Mouse (Mus musculus): ENCODE data around the gene Rasl12.

Gene Rasl12

GRCm38 (mm10) chr9:65428003-65428402 is 29.7 kb downstream of the Rasl12 start:
- in situ Hi-C loops (cut with MboI; ENCODE audit: low pct_unique_long_range_greater_than_20kb in 1 of 2, low sequenced_read_pairs in 2 of 2, unreplicated experiment in 1 of 2) = no loop called here

DNA sequence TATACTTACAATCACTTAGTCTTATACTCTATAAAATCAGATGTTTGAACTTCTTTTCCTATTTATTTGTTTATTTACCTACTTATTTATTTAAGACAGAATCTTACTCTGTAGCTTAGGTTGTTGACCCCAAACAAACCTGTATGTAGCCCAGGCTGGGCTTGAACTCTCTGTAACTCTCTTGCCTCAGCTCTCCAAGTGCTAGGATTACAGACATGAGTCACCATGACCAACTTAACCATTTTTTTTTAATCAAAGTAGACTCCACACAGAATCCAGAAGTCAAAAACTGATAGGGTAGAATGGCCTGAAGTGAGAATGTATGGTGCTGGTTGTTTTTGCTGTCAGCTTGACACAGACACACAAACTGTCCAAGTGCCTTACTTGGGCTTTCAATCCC is 32.1 kb downstream of the Rasl12 start:
- in situ Hi-C loops (cut with MboI; ENCODE audit: low pct_unique_long_range_greater_than_20kb in 1 of 2, low sequenced_read_pairs in 2 of 2, unreplicated experiment in 1 of 2) = no loop called here

- in situ Hi-C loops (cut with MboI; ENCODE audit: low pct_unique_long_range_greater_than_20kb in 1 of 2, low sequenced_read_pairs in 2 of 2, unreplicated experiment in 1 of 2) = no loop called here
Observed at GRCm38 (mm10) chr9:65430921-65431320, 32.6 kb downstream of the Rasl12 start.

DNA sequence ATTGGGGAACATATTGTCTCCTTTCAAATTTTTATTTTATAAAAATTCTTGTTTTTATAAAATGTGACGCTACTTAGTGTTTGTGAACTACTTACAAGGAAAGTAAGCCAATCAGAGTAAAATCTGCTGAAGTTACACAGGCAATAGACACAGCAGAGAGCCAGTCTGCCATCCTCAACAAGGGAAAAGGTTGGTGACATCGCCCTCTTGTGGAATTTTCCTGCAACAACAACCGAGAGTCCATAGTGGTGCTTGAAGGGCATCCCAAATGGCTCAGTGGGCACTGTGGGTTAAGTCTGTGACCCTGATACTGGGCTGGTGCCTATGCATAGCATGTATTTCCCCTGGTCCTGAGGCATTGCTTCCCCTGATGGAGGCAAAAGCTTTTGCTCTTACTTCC is 33.9 kb downstream of the Rasl12 start:
- in situ Hi-C loops (cut with MboI; ENCODE audit: low pct_unique_long_range_greater_than_20kb in 1 of 2, low sequenced_read_pairs in 2 of 2, unreplicated experiment in 1 of 2) = no loop called here

DNA sequence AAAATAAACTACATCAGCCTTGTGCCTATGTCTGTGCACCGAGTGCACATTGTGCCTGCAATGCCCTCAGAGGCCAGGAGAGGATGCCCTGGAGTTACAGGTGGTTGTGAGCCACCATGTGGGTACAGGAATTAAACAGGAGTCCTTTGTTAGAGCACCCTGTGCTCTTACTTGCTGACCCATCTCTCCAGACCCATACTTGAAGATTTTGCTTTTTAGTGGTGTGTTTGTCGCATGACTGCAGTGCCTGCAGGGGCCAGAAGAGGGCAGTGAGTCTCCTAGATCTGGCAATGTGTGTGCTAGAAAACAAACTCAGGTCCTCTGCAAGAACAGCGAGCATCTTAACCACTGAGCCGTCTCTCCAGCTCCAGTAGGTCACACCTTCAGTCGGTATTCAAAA is 35.8 kb downstream of the Rasl12 start:
- in situ Hi-C loops (cut with MboI; ENCODE audit: low pct_unique_long_range_greater_than_20kb in 1 of 2, low sequenced_read_pairs in 2 of 2, unreplicated experiment in 1 of 2) = no loop called here

- in situ Hi-C loops (cut with MboI; ENCODE audit: low pct_unique_long_range_greater_than_20kb in 1 of 2, low sequenced_read_pairs in 2 of 2, unreplicated experiment in 1 of 2) = no loop called here
Observed at GRCm38 (mm10) chr9:65435211-65435610, 36.9 kb downstream of the Rasl12 start.

DNA sequence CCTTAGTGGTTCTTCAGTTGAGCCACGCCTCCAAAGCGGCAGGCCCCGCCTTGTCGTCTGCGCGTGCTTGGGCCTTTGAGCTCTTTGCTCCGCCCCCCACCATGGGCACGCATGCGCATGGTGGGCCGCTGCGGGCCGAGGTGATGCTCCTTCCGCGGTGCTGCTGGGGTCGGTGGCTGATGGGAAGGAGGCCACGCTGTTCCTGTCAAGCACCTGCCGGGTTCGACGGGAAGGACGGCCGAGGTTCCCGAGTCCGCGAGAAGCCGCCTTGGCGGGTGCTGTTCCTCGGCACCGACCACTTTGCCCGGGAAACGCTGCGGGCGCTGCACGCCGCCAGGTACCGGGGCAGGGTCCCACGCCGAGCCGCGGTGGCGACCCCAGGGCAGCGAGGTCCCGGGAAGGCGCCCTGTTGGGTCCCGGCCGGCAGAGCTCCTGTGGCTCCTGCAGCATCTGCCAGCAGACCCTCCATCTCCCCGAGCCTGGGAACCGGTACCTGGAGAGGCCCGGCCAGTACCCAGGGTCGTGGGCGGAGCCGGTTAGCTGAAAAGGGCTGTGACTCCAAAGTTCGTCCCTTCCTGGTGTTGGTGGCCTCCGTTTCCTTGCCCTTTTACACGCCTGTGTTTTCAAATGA is 37.5 kb downstream of the Rasl12 start, which contains the start of gene Mtfmt:
TSS of gene Mtfmt (plus strand) at position 112 of the 631 bp plus-strand sequence.
- in situ Hi-C loops (cut with MboI; ENCODE audit: low pct_unique_long_range_greater_than_20kb in 1 of 2, low sequenced_read_pairs in 2 of 2, unreplicated experiment in 1 of 2) = no loop called here

GRCm38 (mm10) chr9:65444692-65445091 is 46.4 kb downstream of the Rasl12 start:
- in situ Hi-C loops (cut with MboI; ENCODE audit: low pct_unique_long_range_greater_than_20kb in 1 of 2, low sequenced_read_pairs in 2 of 2, unreplicated experiment in 1 of 2) = no loop called here

GRCm38 (mm10) chr9:65447951-65448350 is 49.6 kb downstream of the Rasl12 start:
- in situ Hi-C loops (cut with MboI; ENCODE audit: low pct_unique_long_range_greater_than_20kb in 1 of 2, low sequenced_read_pairs in 2 of 2, unreplicated experiment in 1 of 2) = no loop called here

DNA sequence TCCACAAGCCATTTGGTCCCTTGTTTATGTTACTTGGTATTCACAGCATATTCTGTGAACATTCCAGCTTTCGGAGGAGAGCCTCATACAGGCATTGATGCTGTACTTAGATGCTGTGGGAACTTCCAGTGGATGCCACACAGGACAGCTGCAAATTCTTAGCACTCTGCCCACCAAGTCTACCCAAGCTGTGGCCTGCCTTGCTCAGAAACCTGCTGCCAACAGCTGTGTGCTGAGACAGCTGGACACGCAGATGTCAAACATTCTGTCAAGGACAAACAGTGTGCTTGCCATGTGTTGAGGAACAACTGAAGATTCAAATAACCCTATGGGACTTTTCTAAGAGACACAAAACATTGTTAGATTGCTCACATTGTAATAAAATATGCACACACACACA is 60.7 kb downstream of the Rasl12 start:
- in situ Hi-C loops (cut with MboI; ENCODE audit: low pct_unique_long_range_greater_than_20kb in 1 of 2, low sequenced_read_pairs in 2 of 2, unreplicated experiment in 1 of 2) = no loop called here

GRCm38 (mm10) chr9:65460198-65460597 is 61.9 kb downstream of the Rasl12 start:
- in situ Hi-C loops (cut with MboI; ENCODE audit: low pct_unique_long_range_greater_than_20kb in 1 of 2, low sequenced_read_pairs in 2 of 2, unreplicated experiment in 1 of 2) = no loop called here

DNA sequence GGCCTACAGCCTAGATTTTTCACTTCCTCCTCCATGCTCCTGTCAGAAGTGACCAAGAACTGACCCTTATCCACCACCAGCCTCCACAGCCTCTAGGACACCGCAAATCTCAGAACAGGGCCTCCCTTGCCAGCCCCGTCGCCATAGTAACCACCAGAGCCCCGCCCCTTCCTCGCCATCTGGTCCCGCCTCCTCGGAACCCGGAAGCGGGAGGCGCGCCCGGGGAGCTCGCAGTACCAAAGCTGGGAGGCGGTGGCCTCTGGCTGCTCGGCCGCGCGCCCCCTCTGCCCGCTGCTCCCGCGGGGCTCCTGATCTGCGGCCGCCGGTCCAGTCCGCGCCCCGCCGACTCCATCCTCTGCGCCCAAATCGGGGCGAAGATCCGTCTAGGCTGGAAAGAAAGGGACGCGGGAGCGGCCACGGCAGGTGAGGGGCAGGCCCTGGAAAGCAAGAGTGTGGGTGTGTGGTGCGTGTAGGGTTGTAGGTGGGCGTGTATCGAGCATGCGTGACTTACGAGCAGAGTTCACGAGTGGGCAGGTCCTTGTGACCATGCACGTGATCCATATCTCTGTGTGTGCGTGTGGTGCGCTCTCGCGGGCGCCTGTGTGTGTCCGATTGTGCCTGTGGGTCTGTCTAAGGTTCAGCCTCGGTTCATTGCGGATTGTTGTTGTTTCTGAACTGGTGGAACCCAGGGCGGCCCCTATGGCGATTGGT is 62.6 kb downstream of the Rasl12 start, which contains the start of gene Spg21:
TSS of gene Spg21 (plus strand) at position 216 of the 711 bp plus-strand sequence.
- in situ Hi-C loops (cut with MboI; ENCODE audit: low pct_unique_long_range_greater_than_20kb in 1 of 2, low sequenced_read_pairs in 2 of 2, unreplicated experiment in 1 of 2) = no loop called here

DNA sequence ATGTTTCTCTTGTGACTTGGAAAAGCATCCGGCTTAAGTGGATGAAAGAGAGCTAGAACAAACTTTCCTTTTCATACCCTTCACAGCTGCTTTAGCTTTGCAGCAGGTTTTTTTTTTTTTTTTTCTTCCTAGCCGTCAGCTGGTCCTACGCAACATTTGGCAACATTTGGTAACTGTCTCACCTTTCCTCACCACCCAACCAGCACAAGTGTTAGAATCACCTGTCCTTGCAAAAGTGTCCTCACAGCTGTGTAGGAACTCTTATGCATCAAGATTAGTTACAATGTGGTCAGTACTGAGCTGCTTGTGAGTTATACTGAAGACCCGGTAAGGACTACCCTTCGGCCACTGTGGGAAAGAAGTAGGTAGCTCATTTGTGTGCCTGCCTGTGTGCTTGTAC is 64.2 kb downstream of the Rasl12 start:
- in situ Hi-C loops (cut with MboI; ENCODE audit: low pct_unique_long_range_greater_than_20kb in 1 of 2, low sequenced_read_pairs in 2 of 2, unreplicated experiment in 1 of 2) = no loop called here

- in situ Hi-C loops (cut with MboI; ENCODE audit: low pct_unique_long_range_greater_than_20kb in 1 of 2, low sequenced_read_pairs in 2 of 2, unreplicated experiment in 1 of 2) = no loop called here
Observed at GRCm38 (mm10) chr9:65464161-65464560, 65.9 kb downstream of the Rasl12 start.

All from mouse embryonic stem cell (cell line).